Mouse (Mus musculus): ENCODE measurements around the gene Cd47. TPM values are rescaled to one million over a fixed set of nuclear protein-coding genes. Genes with fewer than 3 reads are reported as not detected.
"Not testable (repeated sequence)": the region's sequence is repeated elsewhere in the genome, so short reads cannot be mapped to it uniquely, and the experiment has no call there.

The Cd47 gene
- total and polyA plus RNA-seq, 2 experiments: 34.7 to 87.7 TPM

- no peak overlapping the region for H3K9ac ChIP-seq (ENCODE audit: low read depth, low read length)
- no peak for TF ChIP-seq POLR2A (IDR thresholded peaks at IDR 0.05; ENCODE audit: extremely low read depth, insufficient read depth, low read length)
- no peak for TF ChIP-seq CTCF (IDR thresholded peaks at IDR 0.05; ENCODE audit: low read depth, low read length)
- H3K4me1 ChIP-seq (ENCODE audit: control insufficient read depth, insufficient read depth, low read length): no peaks in the 10 kb centered on the region
- 90% methylated on average over 3 of the region's 3 CpGs for WGBS
- no peaks in the 10 kb centered on the region for H3K27me3 ChIP-seq (ENCODE audit: control insufficient read depth, insufficient read depth, low read length)
- H3K79me2 ChIP-seq (ENCODE audit: control insufficient read depth, insufficient read depth, low read length): no peaks in the 10 kb centered on the region
- no peaks in the 10 kb centered on the region for H3K36me3 ChIP-seq (ENCODE audit: control insufficient read depth, insufficient read depth, low read length)
- no peak overlapping the region for H3K27ac ChIP-seq (replicated peaks; ENCODE audit: insufficient read depth, low read depth, low read length)
- no peak for DNase-seq (ENCODE audit: extremely low read depth, low read depth, low spot score)
- H3K4me3 ChIP-seq (ENCODE audit: insufficient read depth, low read depth, low read length): no peak overlapping the region
Observed at GRCm38 (mm10) chr16:49819494-49819893, 19.2 kb downstream of the Cd47 start.

GRCm38 (mm10) chr16:49830911-49831310 is 30.6 kb downstream of the Cd47 start:
- H3K9ac ChIP-seq (ENCODE audit: low read depth, low read length); H3K4me1 ChIP-seq (ENCODE audit: control insufficient read depth, insufficient read depth, low read length); DNase-seq (ENCODE audit: extremely low read depth, low read depth, low spot score); H3K4me3 ChIP-seq (ENCODE audit: insufficient read depth, low read depth, low read length); H3K36me3 ChIP-seq (ENCODE audit: control insufficient read depth, insufficient read depth, low read length); H3K27ac ChIP-seq (replicated peaks; ENCODE audit: insufficient read depth, low read depth, low read length); H3K27me3 ChIP-seq (ENCODE audit: control insufficient read depth, insufficient read depth, low read length); H3K79me2 ChIP-seq (ENCODE audit: control insufficient read depth, insufficient read depth, low read length): not testable (repeated sequence)
- 98% methylated on average over 3 of the region's 3 CpGs for WGBS

GRCm38 (mm10) chr16:49832339-49832738 is 32.0 kb downstream of the Cd47 start:
- Histone ChIP-seq H3K27me3 (ENCODE audit: control insufficient read depth, insufficient read depth, low read length) (no peaks in the 10 kb centered on the region), H3K79me2 (ENCODE audit: control insufficient read depth, insufficient read depth, low read length) (no peaks in the 10 kb centered on the region), H3K4me1 (ENCODE audit: control insufficient read depth, insufficient read depth, low read length) (no peaks in the 10 kb centered on the region), H3K9ac (ENCODE audit: low read depth, low read length) (no peak overlapping the region), H3K27ac (replicated peaks; ENCODE audit: insufficient read depth, low read depth, low read length) (no peak overlapping the region), H3K36me3 (ENCODE audit: control insufficient read depth, insufficient read depth, low read length) (no peaks in the 10 kb centered on the region), H3K4me3 (ENCODE audit: insufficient read depth, low read depth, low read length) (no peak overlapping the region)
- no peak for TF ChIP-seq CTCF (IDR thresholded peaks at IDR 0.05; ENCODE audit: low read depth, low read length)
- no peak for TF ChIP-seq POLR2A (IDR thresholded peaks at IDR 0.05; ENCODE audit: extremely low read depth, insufficient read depth, low read length)
- WGBS: 80% methylated on average over 3 of the region's 3 CpGs
- DNase-seq (ENCODE audit: extremely low read depth, low read depth, low spot score): no peak

GRCm38 (mm10) chr16:49834130-49834693 is 33.9 kb downstream of the Cd47 start:
- DNase-seq (ENCODE audit: extremely low read depth, low read depth, low spot score): no peak
- Histone ChIP-seq H3K27me3 (ENCODE audit: control insufficient read depth, insufficient read depth, low read length) (no peaks in the 10 kb centered on the region), H3K36me3 (ENCODE audit: control insufficient read depth, insufficient read depth, low read length) (no peaks in the 10 kb centered on the region), H3K79me2 (ENCODE audit: control insufficient read depth, insufficient read depth, low read length) (no peaks in the 10 kb centered on the region), H3K27ac (replicated peaks; ENCODE audit: insufficient read depth, low read depth, low read length) (no peak overlapping the region), H3K9ac (ENCODE audit: low read depth, low read length) (no peak overlapping the region), H3K4me1 (ENCODE audit: control insufficient read depth, insufficient read depth, low read length) (no peaks in the 10 kb centered on the region), H3K4me3 (ENCODE audit: insufficient read depth, low read depth, low read length) (no peak overlapping the region)
- WGBS: 37% methylated on average over 4 of the region's 4 CpGs
- TF ChIP-seq POLR2A (IDR thresholded peaks at IDR 0.05; ENCODE audit: extremely low read depth, insufficient read depth, low read length) (no peak), CTCF (IDR thresholded peaks at IDR 0.05; ENCODE audit: low read depth, low read length) (no peak)

GRCm38 (mm10) chr16:49836634-49837164 is 36.4 kb downstream of the Cd47 start:
- TF ChIP-seq POLR2A (IDR thresholded peaks at IDR 0.05; ENCODE audit: extremely low read depth, insufficient read depth, low read length) (no peak), CTCF (IDR thresholded peaks at IDR 0.05; ENCODE audit: low read depth, low read length) (no peak)
- no peak for DNase-seq (ENCODE audit: extremely low read depth, low read depth, low spot score)
- no peak overlapping the region for H3K27ac ChIP-seq (replicated peaks; ENCODE audit: insufficient read depth, low read depth, low read length)
- no peak overlapping the region for H3K9ac ChIP-seq (ENCODE audit: low read depth, low read length)
- no peaks in the 10 kb centered on the region for H3K4me1 ChIP-seq (ENCODE audit: control insufficient read depth, insufficient read depth, low read length)
- H3K27me3 ChIP-seq (ENCODE audit: control insufficient read depth, insufficient read depth, low read length): no peaks in the 10 kb centered on the region
- no peak overlapping the region for H3K4me3 ChIP-seq (ENCODE audit: insufficient read depth, low read depth, low read length)
- 85% methylated on average over 6 of the region's 6 CpGs for WGBS
- no peaks in the 10 kb centered on the region for H3K36me3 ChIP-seq (ENCODE audit: control insufficient read depth, insufficient read depth, low read length)
- no peaks in the 10 kb centered on the region for H3K79me2 ChIP-seq (ENCODE audit: control insufficient read depth, insufficient read depth, low read length)

GRCm38 (mm10) chr16:49838923-49839322 is 38.6 kb downstream of the Cd47 start:
- no peak for DNase-seq (ENCODE audit: extremely low read depth, low read depth, low spot score)
- H3K9ac ChIP-seq (ENCODE audit: low read depth, low read length): no peak overlapping the region
- H3K27ac ChIP-seq (replicated peaks; ENCODE audit: insufficient read depth, low read depth, low read length): no peak overlapping the region
- H3K36me3 ChIP-seq (ENCODE audit: control insufficient read depth, insufficient read depth, low read length): no peaks in the 10 kb centered on the region
- H3K79me2 ChIP-seq (ENCODE audit: control insufficient read depth, insufficient read depth, low read length): no peaks in the 10 kb centered on the region
- WGBS: 92% methylated on average over 6 of the region's 6 CpGs
- TF ChIP-seq POLR2A (IDR thresholded peaks at IDR 0.05; ENCODE audit: extremely low read depth, insufficient read depth, low read length): no peak
- TF ChIP-seq CTCF (IDR thresholded peaks at IDR 0.05; ENCODE audit: low read depth, low read length): no peak
- H3K27me3 ChIP-seq (ENCODE audit: control insufficient read depth, insufficient read depth, low read length): no peaks in the 10 kb centered on the region
- no peak overlapping the region for H3K4me3 ChIP-seq (ENCODE audit: insufficient read depth, low read depth, low read length)
- H3K4me1 ChIP-seq (ENCODE audit: control insufficient read depth, insufficient read depth, low read length): no peaks in the 10 kb centered on the region

Data from liver, adult 2 months (tissue).